Mouse (Mus musculus) bone marrow, adult 2 months (tissue): ENCODE data around the gene Ddx59. TPM values are rescaled to one million over a fixed set of nuclear protein-coding genes. Genes with fewer than 3 reads are reported as not detected.

Source experiments
- H3K27ac ChIP-seq: fragments of 200-500 bp; 2 replicates; pipeline ENCODE4 v1.5.1; 2012; ENCODE audit warnings: low read depth, mild to moderate bottlenecking, control low read depth, inconsistent platforms, low read length; ENCODE audit not compliant: control insufficient read depth, poor library complexity, insufficient read depth
- H3K4me1 ChIP-seq: fragments of 200-500 bp; 2 replicates; pipeline ENCODE4 v1.6.1; 2011; ENCODE audit warnings: low read length; ENCODE audit not compliant: control insufficient read depth, insufficient read depth
- H3K4me3 ChIP-seq: fragments of 200-500 bp; replicated peaks from 2 replicates; pipeline ENCODE3; 2011; ENCODE audit warnings: mild to moderate bottlenecking, low read depth, low read length, control low read depth; ENCODE audit not compliant: control insufficient read depth
- CTCF ChIP-seq: fragments of 200-500 bp; IDR thresholded peaks from 2 replicates; pipeline ENCODE4 v1.5.1; 2011; ENCODE audit warnings: low read length, control low read depth; ENCODE audit not compliant: control insufficient read depth, insufficient read depth
- POLR2A ChIP-seq: fragments of 200-500 bp; IDR thresholded peaks from 2 replicates; pipeline ENCODE4 v1.6.1; 2011; ENCODE audit warnings: low read depth, mild to moderate bottlenecking, control low read depth, low read length, borderline replicate concordance; ENCODE audit not compliant: control insufficient read depth
- WGBS: fragments of 180-500 bp; shearing (Covaris S2); methylation state at CpG from one replicate; pipeline ENCODE4 v1.1.7; 2018; 5-methylcytosine and 5-hydroxymethylcytosine counted together
- polyA plus RNA-seq: library from polyadenylated mRNA; stranded (reverse); fragments of >200 nt; gene quantifications from 2 replicates; pipeline ENCODE4 v1.2.4, GENCODE M21; 2011; ENCODE audit warnings: low replicate concordance; ENCODE audit not compliant: missing spikeins, insufficient read depth, insufficient read length

Ddx59 gene
- 2.8 and 3.9 TPM in 2 replicates for polyA plus RNA-seq

GRCm38 (mm10) chr1:136414798-136415755 is at the start of gene Ddx59:
Gene Ddx59 (plus strand): TSS chr1:136415271.
- H3K4me3 ChIP-seq: peak within 1 kb of the TSS; percentile 89
- TF ChIP-seq POLR2A: peak; percentile 68; the same call in 1 of the 2 replicates
- TF ChIP-seq CTCF: no peak
- peak within 1 kb of the TSS; percentile 99 for H3K27ac ChIP-seq
- under 1% methylated on average over 78 of the region's 78 CpGs for WGBS
- peaks cover 3% of the 10 kb centered on the region for H3K4me1 ChIP-seq

DNA sequence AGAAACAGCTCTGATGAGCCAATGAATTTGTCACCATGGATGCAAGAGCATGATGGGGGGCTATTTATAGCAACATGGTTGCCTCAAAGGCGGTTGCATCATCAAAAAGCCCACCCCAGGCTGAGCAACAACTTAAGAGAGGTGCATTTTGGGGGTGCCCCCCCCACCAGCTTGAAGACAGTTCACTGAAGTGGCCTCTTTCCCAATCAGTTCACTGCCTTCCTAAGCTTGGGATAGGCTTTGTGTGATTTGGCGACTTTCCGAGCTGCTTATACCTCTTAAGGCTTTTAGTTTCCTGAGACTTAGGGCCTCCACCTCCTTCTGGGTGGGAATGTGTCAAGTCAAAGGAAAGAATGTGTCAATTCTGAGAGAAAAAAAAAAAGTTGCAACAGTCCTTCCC is 49.1 kb upstream of the Ddx59 start:
- TF ChIP-seq CTCF (no peak), POLR2A (no peak)

GRCm38 (mm10) chr1:136379261-136379660 is 35.8 kb upstream of the Ddx59 start:
- WGBS: 91% methylated on average over 7 of the region's 7 CpGs
- H3K4me1 ChIP-seq: no peaks in the 10 kb centered on the region
- no peak overlapping the region for H3K4me3 ChIP-seq
- no peak for TF ChIP-seq CTCF
- TF ChIP-seq POLR2A: no peak
- no peak overlapping the region for H3K27ac ChIP-seq

More for the DNA sequence above, 49.1 kb upstream of the Ddx59 start:
- Histone ChIP-seq H3K27ac (no peak overlapping the region), H3K4me3 (no peak overlapping the region), H3K4me1 (no peaks in the 10 kb centered on the region)
- 80% methylated on average over 3 of the region's 3 CpGs for WGBS

DNA sequence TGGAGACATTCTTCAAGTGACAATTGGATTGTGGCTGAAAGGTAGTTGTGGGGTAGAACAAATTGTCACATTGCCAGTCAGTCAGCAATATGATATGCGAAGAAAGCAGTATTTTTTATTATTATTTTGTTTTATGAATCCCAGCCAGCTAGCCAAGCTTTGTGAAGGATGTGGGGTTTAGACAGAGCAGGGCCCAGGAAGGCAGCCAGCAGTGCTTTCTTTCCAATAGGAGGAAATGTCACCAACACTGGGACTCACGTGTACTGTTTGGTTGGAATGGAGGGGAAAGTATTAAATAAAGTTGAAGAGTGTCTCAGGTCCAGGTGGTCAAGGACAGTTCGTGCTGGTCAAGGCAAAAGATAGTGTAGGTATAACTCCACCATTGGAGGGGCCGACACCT is 34.9 kb upstream of the Ddx59 start:
- 80% methylated on average over 4 of the region's 4 CpGs for WGBS
- no peak overlapping the region for H3K27ac ChIP-seq
- H3K4me3 ChIP-seq: no peak overlapping the region
- TF ChIP-seq CTCF: no peak
- no peak for TF ChIP-seq POLR2A
- H3K4me1 ChIP-seq: no peaks in the 10 kb centered on the region

DNA sequence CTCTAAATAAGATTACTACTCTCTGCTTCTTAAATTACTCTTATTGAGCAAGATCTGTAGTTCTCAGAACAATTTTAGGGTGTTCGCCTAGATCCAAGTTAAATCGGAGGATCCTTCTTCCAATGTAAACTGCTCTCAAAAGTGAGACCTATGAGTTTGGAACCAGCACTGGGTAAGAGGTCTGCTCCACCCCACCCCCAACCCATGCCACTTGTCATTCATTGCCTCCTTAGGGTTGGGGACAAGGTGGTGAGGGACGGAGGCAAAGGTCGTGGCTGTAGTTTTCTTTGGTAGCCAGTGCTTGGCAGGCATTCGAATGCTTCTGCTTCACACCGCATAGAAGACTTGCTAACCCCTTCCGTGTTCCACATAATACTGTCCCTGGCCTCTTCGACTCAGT is 34.5 kb upstream of the Ddx59 start:
- Histone ChIP-seq H3K27ac (no peak overlapping the region), H3K4me3 (no peak overlapping the region), H3K4me1 (no peaks in the 10 kb centered on the region)
- TF ChIP-seq POLR2A: no peak
- whole genome bisulfite sequencing: 90% methylated on average over 8 of the region's 8 CpGs

DNA sequence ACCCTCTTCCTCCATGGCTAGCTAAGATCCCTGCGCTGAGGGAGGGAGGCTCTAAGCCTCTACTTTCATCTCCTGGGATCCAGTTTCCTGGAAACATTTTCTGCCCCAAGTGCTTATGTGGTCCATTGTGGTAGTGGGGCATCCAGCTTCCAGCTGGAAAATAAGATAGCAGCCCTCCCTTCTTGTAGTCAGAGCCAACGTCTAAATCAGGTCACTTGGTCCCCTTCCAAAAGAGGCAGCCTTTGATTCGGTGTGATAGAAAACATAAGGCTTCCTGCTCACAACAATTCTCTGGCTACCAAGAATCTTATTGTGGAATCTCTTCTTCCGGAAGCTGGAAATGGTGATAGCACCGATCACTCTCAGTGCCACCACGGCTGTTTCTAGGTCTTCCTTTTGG is 33.9 kb upstream of the Ddx59 start:
- no peak for TF ChIP-seq CTCF
- no peak for TF ChIP-seq POLR2A
- H3K4me1 ChIP-seq: no peaks in the 10 kb centered on the region
- WGBS: 64% methylated on average over 6 of the region's 6 CpGs
- no peak overlapping the region for H3K4me3 ChIP-seq
- H3K27ac ChIP-seq: no peak overlapping the region

DNA sequence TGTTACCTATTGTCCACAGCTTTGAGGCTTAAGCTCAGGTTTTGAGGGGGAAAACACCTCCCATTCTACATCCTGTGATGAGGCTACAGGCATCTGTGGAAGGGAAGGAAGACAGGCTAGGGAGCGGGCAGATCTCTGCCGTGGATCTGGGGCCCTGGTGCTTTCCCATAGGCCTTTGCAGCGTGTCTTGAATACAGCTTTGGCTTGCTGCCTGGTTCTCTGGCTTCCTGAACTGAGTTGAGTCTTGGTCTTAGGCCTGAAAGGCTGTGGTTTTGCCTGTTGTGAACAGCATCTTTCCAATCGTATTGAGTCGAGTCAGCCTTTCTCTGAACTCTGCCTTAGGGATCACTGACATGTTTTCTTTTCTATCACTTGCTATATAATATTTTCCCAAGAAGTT is 33.5 kb upstream of the Ddx59 start:
- Histone ChIP-seq H3K4me3 (no peak overlapping the region), H3K27ac (no peak overlapping the region), H3K4me1 (no peaks in the 10 kb centered on the region)
- TF ChIP-seq CTCF (no peak), POLR2A (no peak)
- WGBS: 8% methylated on average over 5 of the region's 5 CpGs

DNA sequence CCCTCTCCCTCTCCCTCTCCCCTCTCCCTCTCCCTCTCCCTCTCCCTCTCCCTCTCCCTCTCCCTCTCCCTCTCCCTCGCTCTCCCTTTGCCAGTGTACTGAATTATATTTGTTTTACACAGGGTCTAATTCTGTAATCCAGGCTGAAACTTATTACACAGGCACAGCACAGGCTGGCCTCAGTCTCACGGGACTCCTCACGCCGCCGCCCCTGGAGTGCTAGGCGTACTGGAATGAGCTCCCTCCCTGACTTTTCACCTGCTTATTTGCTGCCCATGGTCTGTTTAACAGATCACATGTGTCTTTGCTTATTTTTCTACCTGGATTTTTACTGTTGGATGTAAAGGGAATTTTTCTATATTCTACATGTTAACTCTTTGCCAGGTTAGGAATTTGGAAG is 28.2 kb upstream of the Ddx59 start:
- TF ChIP-seq POLR2A: no peak
- TF ChIP-seq CTCF: no peak
- WGBS: 84% methylated on average over 5 of the region's 6 CpGs

More for the DNA sequence above, 28.2 kb upstream of the Ddx59 start:
- no peak overlapping the region for H3K27ac ChIP-seq
- no peak overlapping the region for H3K4me3 ChIP-seq
- H3K4me1 ChIP-seq: no peaks in the 10 kb centered on the region
